Mouse (Mus musculus): Measurements from ENCODE around the gene Dusp8.
A peak's percentile ranks its signal among the peaks of the same experiment; 100 is the strongest.

Gene Dusp8

GRCm38 (mm10) chr7:142086159-142086905 is 9.3 kb downstream of the Dusp8 start:
- no peak for DNase-seq (ENCODE audit: low read depth, low spot score)

GRCm38 (mm10) chr7:142084820-142085219 is 10.8 kb downstream of the Dusp8 start:
- DNase-seq (ENCODE audit: low read depth, low spot score): no peak

GRCm38 (mm10) chr7:142084395-142084794 is 11.2 kb downstream of the Dusp8 start:
- DNase-seq (ENCODE audit: low read depth, low spot score): no peak

- no peak for DNase-seq (ENCODE audit: low read depth, low spot score)
Observed at GRCm38 (mm10) chr7:142083588-142084317, 11.9 kb downstream of the Dusp8 start.

- no peak for DNase-seq (ENCODE audit: low read depth, low spot score)
Observed at GRCm38 (mm10) chr7:142082607-142083006, 13.0 kb downstream of the Dusp8 start.

GRCm38 (mm10) chr7:142082179-142082578 is 13.5 kb downstream of the Dusp8 start:
- no peak for DNase-seq (ENCODE audit: low read depth, low spot score)

- DNase-seq (ENCODE audit: low read depth, low spot score): no peak
Observed at GRCm38 (mm10) chr7:142081736-142082135, 13.9 kb downstream of the Dusp8 start.

- DNase-seq (ENCODE audit: low read depth, low spot score): no peak
Observed at GRCm38 (mm10) chr7:142080876-142081275, 14.8 kb downstream of the Dusp8 start.

- no peak for DNase-seq (ENCODE audit: low read depth, low spot score)
Observed at GRCm38 (mm10) chr7:142079365-142079764, 16.3 kb downstream of the Dusp8 start.

GRCm38 (mm10) chr7:142077138-142077537 is 18.5 kb downstream of the Dusp8 start:
- DNase-seq (ENCODE audit: low read depth, low spot score): no peak

GRCm38 (mm10) chr7:142074146-142074886 is 21.3 kb downstream of the Dusp8 start:
- no peak for DNase-seq (ENCODE audit: low read depth, low spot score)

- DNase-seq (ENCODE audit: low read depth, low spot score): no peak
Observed at GRCm38 (mm10) chr7:142071717-142072116, 23.9 kb downstream of the Dusp8 start.

GRCm38 (mm10) chr7:142071212-142071578 is 24.4 kb downstream of the Dusp8 start:
- DNase-seq (ENCODE audit: low read depth, low spot score): no peak

GRCm38 (mm10) chr7:142070458-142071211 is 25.0 kb downstream of the Dusp8 start:
- no peak for DNase-seq (ENCODE audit: low read depth, low spot score)

- no peak for DNase-seq (ENCODE audit: low read depth, low spot score)
Observed at GRCm38 (mm10) chr7:142068429-142068828, 27.2 kb downstream of the Dusp8 start.

GRCm38 (mm10) chr7:142060931-142061565 is 34.6 kb downstream of the Dusp8 start, which contains the start of gene Mob2:
Gene Mob2, minus strand, starts transcription at chr7:142061065.
- peak; percentile 74 for DNase-seq (ENCODE audit: low read depth, low spot score)

GRCm38 (mm10) chr7:142060185-142060930 is 35.3 kb downstream of the Dusp8 start:
- DNase-seq (ENCODE audit: low read depth, low spot score): no peak

GRCm38 (mm10) chr7:142059024-142059423 is 36.6 kb downstream of the Dusp8 start:
- DNase-seq (ENCODE audit: low read depth, low spot score): no peak

GRCm38 (mm10) chr7:142057121-142057520 is 38.5 kb downstream of the Dusp8 start:
- DNase-seq (ENCODE audit: low read depth, low spot score): no peak

GRCm38 (mm10) chr7:142056601-142057061 is 39.0 kb downstream of the Dusp8 start:
- no peak for DNase-seq (ENCODE audit: low read depth, low spot score)
